Comparison of ENCODE assay signal across 13 mouse cellular contexts in the genomic region with DNA sequence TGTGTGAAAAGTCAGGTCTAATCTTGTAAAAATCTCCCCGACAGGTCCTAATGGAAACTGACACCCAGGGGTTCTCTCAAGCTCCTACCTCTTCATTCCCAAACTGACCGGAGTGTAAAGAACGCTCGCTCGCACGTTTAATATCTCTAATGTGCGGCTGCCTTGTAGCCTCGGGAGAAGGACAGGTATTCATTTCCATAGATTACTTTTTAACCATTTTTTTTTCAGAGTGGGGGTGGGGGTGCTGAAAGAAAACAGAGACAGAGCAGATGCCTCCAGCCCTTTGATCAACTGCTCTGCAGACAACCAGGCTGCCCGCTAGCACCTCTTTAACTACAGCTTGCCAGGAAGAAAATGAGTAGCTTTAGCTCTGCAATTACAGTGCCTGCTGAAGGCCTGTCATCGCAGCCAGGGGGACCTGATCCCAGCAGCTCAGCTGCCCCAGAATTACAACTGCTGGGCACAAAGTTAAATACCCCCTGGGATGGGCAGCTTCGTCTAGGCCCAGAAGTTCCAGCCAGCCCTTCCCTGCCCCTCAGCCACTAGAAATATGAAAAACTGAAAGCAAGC.
DNase-seq lines count a peak whose midpoint lies in the region; ATAC-seq and TF ChIP-seq lines count a peak whose summit lies in the region.
"Had no signal": no experiment of that assay in that cellular context is flagged by ENCODE, and none has a peak within 500 bp of the region (broad histone marks: within the 10 kb centered on the region; RNA-seq: fewer than 3 reads in every experiment).

No protein-coding gene starts in this region.

- DNase-seq in forebrain, postnatal 0 days: no peak
- DNase-seq in hindbrain, embryonic 11.5 days (ENCODE audit: low spot score): peak; percentile 10
- DNase-seq in hindbrain, embryonic 14.5 days (ENCODE audit: low spot score): no peak
- DNase-seq in cerebellum, adult 11-12 months: no peak
- DNase-seq in adrenal gland, postnatal 36 days: no peak
- DNase-seq in layer of hippocampus, adult 9-10 months (ENCODE audit: low spot score): no peak
- DNase-seq: cerebellum, adult 2 months; kidney, adult 18-20 months; liver, embryonic 13.5 days; lung, postnatal 36 days had no signal

- H3K27me3 ChIP-seq in forebrain, postnatal 0 days (ENCODE audit: insufficient read depth, low read length): no peaks in the 10 kb centered on the region
- H3K27me3 ChIP-seq in forebrain, embryonic 13.5 days: no peaks in the 10 kb centered on the region; the same call in 1 of the 2 replicates
- H3K27me3 ChIP-seq in hindbrain, embryonic 11.5 days (ENCODE audit: control insufficient read depth, insufficient read depth, low read length): no peaks in the 10 kb centered on the region
- no peaks in the 10 kb centered on the region for H3K27me3 ChIP-seq in hindbrain, embryonic 14.5 days (ENCODE audit: control insufficient read depth, insufficient read depth, low read length)
- peaks cover 50% of the 10 kb centered on the region for H3K27me3 ChIP-seq in limb, embryonic 13.5 days
- H3K27me3 ChIP-seq: liver, embryonic 13.5 days had no signal

- no peak overlapping the region for H3K27ac ChIP-seq in forebrain, postnatal 0 days (ENCODE audit: low read depth, low read length)
- H3K27ac ChIP-seq in forebrain, embryonic 13.5 days: no peak overlapping the region; the same call in 1 of the 2 replicates
- H3K27ac ChIP-seq in hindbrain, embryonic 11.5 days (ENCODE audit: low read depth, low read length): no peak overlapping the region
- no peak overlapping the region for H3K27ac ChIP-seq in hindbrain, embryonic 14.5 days
- no peak overlapping the region for H3K27ac ChIP-seq in limb, embryonic 13.5 days
- H3K27ac ChIP-seq: liver, embryonic 13.5 days had no signal

- H3K4me1 ChIP-seq in forebrain, postnatal 0 days (ENCODE audit: insufficient read depth): peaks cover 2% of the 10 kb centered on the region; the same call in 1 of the 2 replicates
- H3K4me1 ChIP-seq in forebrain, embryonic 13.5 days: peaks cover 23% of the 10 kb centered on the region
- H3K4me1 ChIP-seq in hindbrain, embryonic 11.5 days (replicated peaks; ENCODE audit: control insufficient read depth, insufficient read depth, low read length): no peaks in the 10 kb centered on the region; the same call in 1 of the 2 replicates
- H3K4me1 ChIP-seq in hindbrain, embryonic 14.5 days (replicated peaks; ENCODE audit: control insufficient read depth, insufficient read depth, low read length): peaks cover 11% of the 10 kb centered on the region
- H3K4me1 ChIP-seq in limb, embryonic 13.5 days: peaks cover 23% of the 10 kb centered on the region
- H3K4me1 ChIP-seq: liver, embryonic 13.5 days had no signal

- H3K36me3 ChIP-seq in forebrain, postnatal 0 days (ENCODE audit: insufficient read depth): no peaks in the 10 kb centered on the region
- no peaks in the 10 kb centered on the region for H3K36me3 ChIP-seq in forebrain, embryonic 13.5 days (ENCODE audit: poor library complexity, severe bottlenecking)
- no peaks in the 10 kb centered on the region for H3K36me3 ChIP-seq in hindbrain, embryonic 11.5 days (ENCODE audit: control insufficient read depth, insufficient read depth, low read length)
- no peaks in the 10 kb centered on the region for H3K36me3 ChIP-seq in hindbrain, embryonic 14.5 days (replicated peaks; ENCODE audit: control insufficient read depth, insufficient read depth)
- H3K36me3 ChIP-seq in limb, embryonic 13.5 days: no peaks in the 10 kb centered on the region
- H3K36me3 ChIP-seq: G1E; liver, embryonic 13.5 days had no signal

- TF ChIP-seq CTCF in forebrain, postnatal 0 days (IDR thresholded peaks at IDR 0.05; ENCODE audit: low read depth): peak; percentile 28

- 0 out of 2 replicates have a peak overlapping the region, but pooled peaks have one; percentile 6 for H3K9ac ChIP-seq in forebrain, postnatal 0 days
- no peak overlapping the region for H3K9ac ChIP-seq in forebrain, embryonic 13.5 days
- no peak overlapping the region for H3K9ac ChIP-seq in hindbrain, embryonic 11.5 days (ENCODE audit: low read depth, low read length)
- H3K9ac ChIP-seq in hindbrain, embryonic 14.5 days: no peak overlapping the region
- H3K9ac ChIP-seq in limb, embryonic 13.5 days: no peak overlapping the region
- H3K9ac ChIP-seq: liver, embryonic 13.5 days had no signal

- 54% methylated on average over 11 of the region's 11 CpGs for WGBS in forebrain, postnatal 0 days
- 57% methylated on average over 11 of the region's 11 CpGs for WGBS in forebrain, embryonic 13.5 days
- WGBS in hindbrain, embryonic 11.5 days: 59% methylated on average over 11 of the region's 11 CpGs
- WGBS in hindbrain, embryonic 14.5 days: 53% methylated on average over 11 of the region's 11 CpGs
- 18% methylated on average over 11 of the region's 11 CpGs for WGBS in limb, embryonic 13.5 days

- no peak overlapping the region for H3K4me3 ChIP-seq in forebrain, postnatal 0 days (ENCODE audit: low read depth, low read length)
- no peak overlapping the region for H3K4me3 ChIP-seq in forebrain, embryonic 13.5 days
- H3K4me3 ChIP-seq in hindbrain, embryonic 11.5 days (ENCODE audit: low read depth, low read length): no peak overlapping the region
- H3K4me3 ChIP-seq in hindbrain, embryonic 14.5 days (replicated peaks; ENCODE audit: low read length): no peak overlapping the region
- no peak overlapping the region for H3K4me3 ChIP-seq in limb, embryonic 13.5 days
- H3K4me3 ChIP-seq: liver, embryonic 13.5 days had no signal

- ATAC-seq in forebrain, postnatal 0 days: peak; percentile 47; the same call in 1 of the 2 replicates
- ATAC-seq in forebrain, embryonic 13.5 days: no peak
- no peak for ATAC-seq in hindbrain, embryonic 11.5 days (ENCODE audit: low FRiP score)
- no peak for ATAC-seq in hindbrain, embryonic 14.5 days (ENCODE audit: low FRiP score)
- ATAC-seq in limb, embryonic 13.5 days (ENCODE audit: low FRiP score, low read depth): no peak

- H3K4me2 ChIP-seq in forebrain, postnatal 0 days (ENCODE audit: low read depth): no peak overlapping the region
- no peak overlapping the region for H3K4me2 ChIP-seq in forebrain, embryonic 13.5 days
- H3K4me2 ChIP-seq in hindbrain, embryonic 11.5 days (replicated peaks; ENCODE audit: low read depth, low read length): no peak overlapping the region
- no peak overlapping the region for H3K4me2 ChIP-seq in hindbrain, embryonic 14.5 days (replicated peaks)
- peak overlapping the region; percentile 19; the same call in 1 of the 2 replicates for H3K4me2 ChIP-seq in limb, embryonic 13.5 days (replicated peaks)
- H3K4me2 ChIP-seq: liver, embryonic 13.5 days had no signal

- no peaks in the 10 kb centered on the region for H3K9me3 ChIP-seq in forebrain, postnatal 0 days (ENCODE audit: low read length)
- H3K9me3 ChIP-seq in forebrain, embryonic 13.5 days (replicated peaks): no peaks in the 10 kb centered on the region
- H3K9me3 ChIP-seq in hindbrain, embryonic 11.5 days (ENCODE audit: control insufficient read depth, low read length): no peaks in the 10 kb centered on the region
- no peaks in the 10 kb centered on the region for H3K9me3 ChIP-seq in hindbrain, embryonic 14.5 days (ENCODE audit: control insufficient read depth, low read length)
- no peaks in the 10 kb centered on the region for H3K9me3 ChIP-seq in limb, embryonic 13.5 days
- H3K9me3 ChIP-seq: liver, embryonic 13.5 days had no signal
